22 mouse cellular contexts compared by ENCODE assay signal in genomic region chr17:32367706-32368105, GRCm38 (mm10). TPM values are rescaled to one million over a fixed set of nuclear protein-coding genes. Genes with fewer than 3 reads are reported as not detected.
"Had no signal": no experiment of that assay in that cellular context is flagged by ENCODE, and none has a peak within 500 bp of the region (broad histone marks: within the 10 kb centered on the region; RNA-seq: fewer than 3 reads in every experiment).

No protein-coding gene starts in this region.

- DNase-seq: kidney, postnatal 25 days; layer of hippocampus, adult 9-11 months; liver; lung, adult 2 months; lung, postnatal 14 days; midbrain, embryonic 14.5 days; thymus, adult 18-20 months; thymus, postnatal 36 days had no signal

- H3K27me3 ChIP-seq: limb, embryonic 13.5 days had no signal

- H3K9ac ChIP-seq: limb, embryonic 13.5 days; liver, embryonic 14.5 days had no signal

- H3K4me3 ChIP-seq: layer of hippocampus, adult 2 months; limb, embryonic 13.5 days had no signal

- H3K27ac ChIP-seq: kidney, postnatal 0 days; layer of hippocampus, adult 2 months; limb, embryonic 10.5 days; limb, embryonic 13.5 days; liver, embryonic 14.5 days had no signal

- H3K4me2 ChIP-seq: midbrain, embryonic 11.5 days had no signal

- H3K9me3 ChIP-seq: limb, embryonic 10.5 days; limb, embryonic 13.5 days had no signal

RNA-seq across cellular contexts. Expression of gene Pglyrp2, which starts 56.3 kb away (rescaled TPM):
- total RNA-seq: layer of hippocampus, adult 2 months; layer of hippocampus, postnatal 25 days; left cerebral cortex, adult 18-20 months; left cerebral cortex, postnatal 25 days; midbrain, postnatal 0 days had no signal
- polyA plus RNA-seq: kidney, embryonic 14.5 days; kidney, postnatal 0 days; limb, embryonic 10.5 days; lung, embryonic 16.5 days; midbrain, embryonic 11.5 days; midbrain, embryonic 14.5 days; midbrain, postnatal 0 days; neural tube, embryonic 11.5 days; neural tube, embryonic 14.5 days had no signal
